Mouse (Mus musculus) liver, postnatal 0 days (tissue): ENCODE measurements around the gene Mdm4. TPM values are rescaled to one million over a fixed set of nuclear protein-coding genes. Genes with fewer than 3 reads are reported as not detected.

ENCODE experiments used
- ATAC-seq: fragments of 200-750 bp; cut with Nextera tagmentation; 2 replicates; pipeline ENCODE4 v1.8.0; 2017; ENCODE audit warnings: mild to moderate bottlenecking, moderate library complexity
- DNase-seq: peaks from one replicate; pipeline ENCODE4 v3.0.0-alpha.2; 2016
- H3K27ac ChIP-seq: fragments of 300-500 bp; sonication (generic); 2 replicates; pipeline ENCODE4 v1.5.1; 2014; ENCODE audit warnings: antibody characterized with exemption, moderate library complexity, mild to moderate bottlenecking, low read depth
- H3K27me3 ChIP-seq: fragments of 300-500 bp; sonication (generic); 2 replicates; pipeline ENCODE4 v1.6.1; 2014; ENCODE audit warnings: low read length, control low read depth, mixed read lengths; ENCODE audit not compliant: insufficient read depth
- H3K36me3 ChIP-seq: fragments of 300-500 bp; sonication (generic); replicated peaks from 2 replicates; pipeline ENCODE4 v1.6.1; 2014; ENCODE audit warnings: mild to moderate bottlenecking, control low read depth, low read length, moderate library complexity, mixed read lengths; ENCODE audit not compliant: insufficient read depth
- H3K4me1 ChIP-seq: fragments of 300-500 bp; sonication (generic); 2 replicates; pipeline ENCODE4 v1.6.1; 2014; ENCODE audit warnings: antibody characterized with exemption, mild to moderate bottlenecking, control low read depth; ENCODE audit not compliant: insufficient read depth
- H3K4me2 ChIP-seq: fragments of 300-500 bp; sonication (generic); 2 replicates; pipeline ENCODE4 v1.6.1; 2014; ENCODE audit warnings: low read depth, mild to moderate bottlenecking, low read length, moderate library complexity, mixed read lengths
- H3K4me3 ChIP-seq: fragments of 300-500 bp; sonication (generic); 2 replicates; pipeline ENCODE4 v1.5.1; 2014; ENCODE audit warnings: low read depth, low read length
- H3K9ac ChIP-seq: fragments of 300-500 bp; sonication (generic); replicated peaks from 2 replicates; pipeline ENCODE4 v1.6.1; 2014; ENCODE audit warnings: mild to moderate bottlenecking, moderate library complexity
- H3K9me3 ChIP-seq: fragments of 300-500 bp; sonication (generic); 2 replicates; pipeline ENCODE4 v1.6.1; 2016; ENCODE audit warnings: mild to moderate bottlenecking, control low read depth, low read length, mixed read lengths
- CTCF ChIP-seq: sonication (generic); IDR thresholded peaks from 2 replicates; pipeline ENCODE4 v1.5.1; 2016; ENCODE audit warnings: antibody characterized with exemption, low read depth
- EP300 ChIP-seq: IDR thresholded peaks from 2 replicates; pipeline ENCODE4 v1.6.1; 2016; ENCODE audit warnings: antibody characterized with exemption, low read depth, mild to moderate bottlenecking
- WGBS: fragments of 180-500 bp; shearing (Covaris S2); extraction: QIAGEN DNeasy Blood & Tissue Kit; methylation state at CpG from one replicate; pipeline ENCODE4 v1.1.7; 2014; ENCODE audit not compliant: insufficient replicate concordance; 5-methylcytosine and 5-hydroxymethylcytosine counted together
- polyA plus RNA-seq: library from polyadenylated mRNA; unstranded; fragments of >200 nt; fragmentation: Nextera tagmentation; extraction: Ambion mirVana; gene quantifications from 2 replicates; pipeline ENCODE4 v1.2.1, GENCODE M21; 2015

Gene Mdm4
- polyA plus RNA-seq, 1 experiment from 2014 or later, result 9.0 TPM

DNA sequence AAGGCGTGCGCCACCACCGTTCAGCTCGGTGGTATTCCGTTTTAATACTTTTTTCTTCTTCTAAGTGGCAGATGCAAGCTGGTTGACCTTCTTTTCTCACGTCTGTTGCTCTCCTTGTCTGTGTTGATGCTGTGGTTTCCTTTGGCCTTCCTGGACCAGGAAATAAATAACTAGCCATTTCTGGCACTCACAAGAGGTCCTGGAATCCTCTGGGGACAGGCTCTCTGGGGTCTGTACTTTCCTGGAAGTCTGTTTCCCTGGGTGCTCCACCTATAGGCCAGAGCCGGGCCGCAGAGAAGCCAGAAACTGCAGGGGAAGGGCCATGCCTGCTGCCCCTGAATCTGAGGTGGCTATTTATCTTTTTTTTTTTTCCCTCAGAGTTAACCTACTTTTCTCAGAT, 24.0 kb upstream of the Mdm4 start:
- Histone ChIP-seq H3K36me3 (no peaks in the 10 kb centered on the region), H3K4me2 (no peak overlapping the region), H3K9me3 (no peaks in the 10 kb centered on the region), H3K4me3 (no peak overlapping the region), H3K27me3 (no peaks in the 10 kb centered on the region), H3K27ac (no peak overlapping the region), H3K4me1 (peaks cover 3% of the 10 kb centered on the region; the same call in 1 of the 2 replicates), H3K9ac (no peak overlapping the region)
- WGBS, result 63% methylated on average over 8 of the region's 8 CpGs
- no peak for ATAC-seq
- no peak for DNase-seq
- TF ChIP-seq CTCF, result no peak
- no peak for TF ChIP-seq EP300

DNA sequence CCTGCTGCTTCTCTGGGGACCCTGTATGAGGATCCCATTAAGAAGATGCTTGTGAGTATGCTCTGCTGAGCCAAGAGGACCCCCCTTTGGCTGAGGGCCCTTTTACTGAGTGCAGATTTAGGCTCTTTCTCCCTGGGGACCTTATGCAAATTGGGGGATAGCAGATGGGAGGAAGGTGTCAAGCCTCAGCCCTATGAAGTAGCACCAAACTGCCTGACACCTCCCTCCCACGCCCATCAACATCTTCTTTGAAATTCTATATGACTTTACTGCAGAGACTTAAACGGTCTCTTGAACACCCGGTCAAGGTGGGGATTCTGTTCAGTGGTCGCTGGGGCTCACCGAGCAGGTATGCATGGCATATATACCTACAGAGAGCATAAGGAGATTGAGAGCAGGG, 22.7 kb upstream of the Mdm4 start:
- Histone ChIP-seq H3K36me3 (no peaks in the 10 kb centered on the region), H3K27ac (no peak overlapping the region), H3K9ac (no peak overlapping the region), H3K4me1 (peaks cover 3% of the 10 kb centered on the region; the same call in 1 of the 2 replicates), H3K4me2 (no peak overlapping the region), H3K27me3 (no peaks in the 10 kb centered on the region), H3K9me3 (no peaks in the 10 kb centered on the region), H3K4me3 (no peak overlapping the region)
- WGBS, result 51% methylated on average over 5 of the region's 5 CpGs
- ATAC-seq, result peak; percentile 19; the same call in 1 of the 2 replicates
- no peak for DNase-seq
- no peak for TF ChIP-seq CTCF
- no peak for TF ChIP-seq EP300

DNA sequence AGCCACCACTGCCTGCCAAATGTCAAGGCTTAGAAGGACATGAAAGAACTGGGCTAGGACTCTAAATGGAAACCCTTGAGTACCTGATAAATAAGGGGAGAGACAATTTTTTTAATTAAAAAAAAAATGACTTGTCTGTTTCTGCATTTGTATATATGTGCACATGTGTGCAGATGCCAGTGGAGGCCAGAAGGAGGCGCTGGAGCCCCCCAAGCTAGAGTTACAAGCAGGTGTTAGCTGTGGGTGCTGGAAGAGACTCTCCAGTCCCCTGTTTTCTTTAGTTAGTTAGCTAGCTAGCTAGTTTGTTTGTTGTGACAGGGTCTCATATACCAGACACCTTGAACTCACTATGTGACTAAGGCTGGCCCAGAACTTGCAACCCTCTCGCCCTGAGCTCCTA, 21.5 kb upstream of the Mdm4 start:
- no peak overlapping the region for H3K4me3 ChIP-seq
- no peak overlapping the region for H3K9ac ChIP-seq
- H3K4me2 ChIP-seq, result no peak overlapping the region
- H3K27ac ChIP-seq, result no peak overlapping the region
- DNase-seq, result no peak
- 76% methylated on average over 2 of the region's 2 CpGs for WGBS
- H3K4me1 ChIP-seq, result peaks cover 5% of the 10 kb centered on the region; the same call in 1 of the 2 replicates
- ATAC-seq, result no peak
- no peaks in the 10 kb centered on the region for H3K27me3 ChIP-seq
- peak; percentile 39 for TF ChIP-seq CTCF
- TF ChIP-seq EP300, result no peak
- H3K9me3 ChIP-seq, result no peaks in the 10 kb centered on the region
- no peaks in the 10 kb centered on the region for H3K36me3 ChIP-seq

DNA sequence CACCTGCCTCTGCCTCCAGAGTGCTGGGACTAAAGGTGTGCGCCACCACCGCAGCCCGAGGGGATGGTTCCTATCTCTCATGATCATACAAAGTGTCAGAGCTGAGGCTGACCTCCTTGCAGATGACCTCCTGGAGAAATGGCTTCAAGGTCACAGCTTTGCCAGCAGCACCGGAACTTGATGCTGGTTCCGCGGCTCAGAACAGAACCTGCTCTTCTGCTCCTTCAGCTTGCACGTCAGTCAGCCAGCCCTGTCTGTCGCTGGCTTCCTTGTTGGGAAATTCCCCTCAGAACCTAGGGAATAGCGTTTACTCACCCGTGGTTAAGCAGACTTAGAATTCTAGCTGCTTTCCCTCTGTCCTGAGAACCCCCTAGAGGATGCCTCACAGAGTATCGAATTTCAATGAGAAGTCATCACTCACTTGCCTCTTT, 19.7 kb upstream of the Mdm4 start:
- ATAC-seq (no peak), DNase-seq (no peak)
- no peak overlapping the region for H3K9ac ChIP-seq
- no peaks in the 10 kb centered on the region for H3K36me3 ChIP-seq
- peaks cover 13% of the 10 kb centered on the region for H3K4me1 ChIP-seq
- H3K4me2 ChIP-seq, result no peak overlapping the region
- no peak overlapping the region for H3K27ac ChIP-seq
- TF ChIP-seq CTCF, result no peak
- TF ChIP-seq EP300, result no peak
- no peak overlapping the region for H3K4me3 ChIP-seq
- peaks cover 7% of the 10 kb centered on the region for H3K27me3 ChIP-seq
- 54% methylated on average over 11 of the region's 11 CpGs for WGBS
- no peaks in the 10 kb centered on the region for H3K9me3 ChIP-seq

DNA sequence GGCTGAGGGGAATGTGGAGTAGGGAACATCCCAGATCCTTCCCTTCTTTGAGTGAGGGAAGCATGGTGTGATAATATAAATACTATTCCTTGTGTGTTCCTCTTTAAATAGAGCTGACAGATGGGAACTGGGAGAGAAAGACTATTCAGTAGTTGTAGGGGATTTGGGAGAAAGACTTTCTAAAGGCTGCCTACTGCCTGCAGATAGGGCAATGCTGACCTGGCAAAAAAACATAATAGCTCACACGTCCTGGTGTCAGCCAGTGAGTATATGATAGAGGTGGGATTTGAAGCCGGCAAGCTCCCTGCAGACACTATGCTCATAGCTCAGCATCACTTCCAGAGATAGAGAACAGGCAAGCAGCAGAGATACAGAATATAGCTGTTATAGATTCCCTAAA, 18.3 kb upstream of the Mdm4 start:
- Histone ChIP-seq H3K36me3 (no peaks in the 10 kb centered on the region), H3K9ac (no peak overlapping the region), H3K27ac (no peak overlapping the region), H3K27me3 (peaks cover 12% of the 10 kb centered on the region), H3K4me3 (no peak overlapping the region), H3K4me2 (no peak overlapping the region), H3K9me3 (no peaks in the 10 kb centered on the region), H3K4me1 (peaks cover 15% of the 10 kb centered on the region)
- 61% methylated on average over 2 of the region's 2 CpGs for WGBS
- TF ChIP-seq EP300 (no peak), CTCF (no peak)
- ATAC-seq (no peak), DNase-seq (no peak)

DNA sequence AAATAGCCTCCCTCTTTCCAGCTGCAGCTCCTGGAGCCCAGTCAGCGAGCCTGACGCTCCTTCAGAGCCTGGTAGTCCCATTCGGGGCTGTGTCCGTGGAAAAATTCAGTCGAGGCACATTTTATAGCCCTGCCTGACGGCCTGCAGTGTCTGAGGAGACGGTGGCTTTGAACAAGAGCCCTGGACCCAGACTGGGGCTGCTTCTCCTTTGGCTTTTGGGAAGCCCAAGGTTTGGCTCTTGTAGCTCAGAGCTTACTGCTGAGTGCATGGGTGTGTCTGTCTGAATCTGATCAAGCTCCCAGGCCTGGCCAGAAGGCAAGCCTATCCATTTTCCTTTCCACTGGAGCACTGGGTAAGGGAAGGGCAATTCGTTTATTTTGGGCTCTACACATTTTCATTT, 17.2 kb upstream of the Mdm4 start:
- H3K9ac ChIP-seq, result 0 out of 2 replicates have a peak overlapping the region, but pooled peaks have one; percentile 72
- no peak for TF ChIP-seq CTCF
- TF ChIP-seq EP300, result no peak
- DNase-seq (no peak), ATAC-seq (no peak)
- H3K27me3 ChIP-seq, result peaks cover 12% of the 10 kb centered on the region
- 60% methylated on average over 8 of the region's 8 CpGs for WGBS
- no peak overlapping the region for H3K4me3 ChIP-seq
- H3K9me3 ChIP-seq, result no peaks in the 10 kb centered on the region
- H3K27ac ChIP-seq, result no peak overlapping the region
- no peaks in the 10 kb centered on the region for H3K36me3 ChIP-seq
- peak overlapping the region; percentile 87 for H3K4me2 ChIP-seq
- peaks cover 15% of the 10 kb centered on the region for H3K4me1 ChIP-seq
